Mouse (Mus musculus) liver, embryonic 14.5 days (tissue): Measurements from ENCODE around the gene Fmnl2. TPM values are rescaled to one million over a fixed set of nuclear protein-coding genes. Genes with fewer than 3 reads are reported as not detected.

Experiments
- ATAC-seq: fragments of 200-750 bp; cut with Nextera tagmentation; 2 replicates; pipeline ENCODE4 v1.8.0; 2017; ENCODE audit warnings: moderate number of reproducible peaks, mild to moderate bottlenecking, moderate library complexity; ENCODE audit not compliant: insufficient read depth
- DNase-seq, 3 experiments: peaks; one replicate each; pipeline ENCODE4 v3.0.0-alpha.2; 2012 to 2013; ENCODE audit warnings: low read depth in 3 of 3, low spot score in 3 of 3
- H3K27ac ChIP-seq: fragments of 300-500 bp; sonication (generic); 2 replicates; pipeline ENCODE4 v1.5.1; 2014; ENCODE audit warnings: moderate library complexity, mild to moderate bottlenecking, control low read depth, inconsistent platforms
- H3K27me3 ChIP-seq: fragments of 300-500 bp; sonication (generic); 2 replicates; pipeline ENCODE4 v1.6.1; 2014; ENCODE audit warnings: mild to moderate bottlenecking, low read length, moderate library complexity; ENCODE audit not compliant: control insufficient read depth, insufficient read depth
- H3K36me3 ChIP-seq: fragments of 300-500 bp; sonication (generic); replicated peaks from 2 replicates; pipeline ENCODE4 v1.6.1; 2014; ENCODE audit warnings: low read depth; ENCODE audit not compliant: control insufficient read depth, insufficient read depth
- H3K4me1 ChIP-seq, 2 experiments: fragments of 200-500 bp in 1 of 2; fragments of 300-500 bp in 1 of 2; sonication (generic) in 1 of 2; replicated peaks; 2 replicates each; pipeline ENCODE4 v1.6.1; 2012 to 2014; ENCODE audit warnings: antibody characterized with exemption in 1 of 2, inconsistent platforms in 1 of 2, low read length in 1 of 2; ENCODE audit not compliant: control insufficient read depth in 2 of 2, insufficient read depth in 2 of 2
- H3K4me2 ChIP-seq: fragments of 300-500 bp; sonication (generic); 2 replicates; pipeline ENCODE4 v1.6.1; 2014; ENCODE audit warnings: low read depth, mild to moderate bottlenecking, control low read depth, moderate library complexity
- H3K4me3 ChIP-seq, 2 experiments: fragments of 200-500 bp in 1 of 2; fragments of 300-500 bp in 1 of 2; sonication (generic) in 1 of 2; 2 replicates each; pipeline ENCODE4 v1.5.1; 2012 to 2014; ENCODE audit warnings: low read depth in 2 of 2, low read length in 2 of 2, mild to moderate bottlenecking in 2 of 2, control low read depth in 1 of 2, inconsistent platforms in 1 of 2, moderate library complexity in 1 of 2; ENCODE audit not compliant: insufficient read depth in 1 of 2
- H3K9ac ChIP-seq: fragments of 300-500 bp; sonication (generic); replicated peaks from 2 replicates; pipeline ENCODE4 v1.6.1; 2014; ENCODE audit warnings: mild to moderate bottlenecking, control low read depth, moderate library complexity
- H3K9me3 ChIP-seq: fragments of 300-500 bp; sonication (generic); 2 replicates; pipeline ENCODE4 v1.6.1; 2016; ENCODE audit warnings: low read length, mixed read lengths; ENCODE audit not compliant: control insufficient read depth
- CTCF ChIP-seq: IDR thresholded peaks from 2 replicates; pipeline ENCODE4 v1.5.1; 2016; ENCODE audit warnings: antibody characterized with exemption, low read depth, control low read depth
- EP300 ChIP-seq: IDR thresholded peaks from 2 replicates; pipeline ENCODE4 v1.6.1; 2016; ENCODE audit warnings: antibody characterized with exemption, low read depth
- WGBS: fragments of 180-500 bp; shearing (Covaris S2); extraction: QIAGEN DNeasy Blood & Tissue Kit; methylation state at CpG from one replicate; pipeline ENCODE4 v1.1.7; 2014; ENCODE audit not compliant: insufficient replicate concordance; 5-methylcytosine and 5-hydroxymethylcytosine counted together
- polyA plus RNA-seq, 2 experiments: library from polyadenylated mRNA; depleted of rRNA in 1 of 2; stranded (reverse) in 1 of 2; unstranded in 1 of 2; fragments of >200 nt; fragmentation: Nextera tagmentation in 1 of 2; extraction: Ambion mirVana in 1 of 2; gene quantifications; 2 replicates each; pipeline versions ENCODE4 v1.2.1 to v1.2.3; 2012 to 2014

Gene Fmnl2
- polyA plus RNA-seq, 2 experiments = 0.39 to 0.79 TPM

DNA sequence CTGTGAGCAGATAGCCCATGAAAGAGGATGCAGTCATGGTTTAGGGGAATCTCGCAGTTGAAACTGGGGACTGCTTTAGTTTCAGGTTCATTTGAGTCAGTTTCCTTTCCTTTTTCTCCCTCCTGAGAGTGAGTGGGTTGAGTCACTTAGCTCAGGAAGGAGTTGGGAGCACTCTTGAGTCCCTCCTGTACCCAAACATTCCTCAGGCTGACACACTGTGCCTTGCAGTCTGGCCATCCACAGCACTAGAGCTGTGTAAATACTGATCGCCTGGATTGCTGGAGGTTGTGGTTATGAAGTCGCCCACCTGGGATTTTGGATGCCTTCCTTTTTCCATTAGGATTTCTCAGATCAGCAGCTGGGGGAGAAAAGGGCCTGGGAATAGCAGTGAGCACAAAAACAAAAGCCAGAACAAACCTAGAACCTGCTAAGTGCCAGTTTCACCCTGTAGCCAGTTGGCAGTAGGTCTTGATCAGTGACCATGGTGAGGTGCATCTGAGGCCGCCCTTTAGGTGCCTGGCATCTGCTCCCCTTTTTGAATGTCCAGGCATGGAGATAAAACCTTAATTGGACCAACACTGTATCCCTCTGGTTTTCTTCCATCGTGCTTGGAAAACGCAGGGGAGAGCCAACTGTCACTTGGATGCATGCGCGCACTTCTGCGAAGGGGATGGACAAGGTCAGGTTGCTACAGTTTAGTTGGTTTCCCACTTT, 4.5 kb downstream of the Fmnl2 start:
- H3K4me1 ChIP-seq = peaks cover 0 to 6% of the 10 kb centered on the region in 2 experiments; a peak in 1 of 4 replicates
- H3K9me3 ChIP-seq = no peaks in the 10 kb centered on the region
- TF ChIP-seq EP300 = no peak
- no peak for TF ChIP-seq CTCF
- H3K27ac ChIP-seq = no peak overlapping the region
- H3K4me3 ChIP-seq = no peak overlapping the region
- H3K36me3 ChIP-seq = no peaks in the 10 kb centered on the region
- 68% methylated on average over 9 of the region's 9 CpGs for WGBS
- peaks cover 24% of the 10 kb centered on the region for H3K27me3 ChIP-seq
- no peak overlapping the region for H3K9ac ChIP-seq
- no peak overlapping the region for H3K4me2 ChIP-seq
- no peak for ATAC-seq
- no peak for DNase-seq

DNA sequence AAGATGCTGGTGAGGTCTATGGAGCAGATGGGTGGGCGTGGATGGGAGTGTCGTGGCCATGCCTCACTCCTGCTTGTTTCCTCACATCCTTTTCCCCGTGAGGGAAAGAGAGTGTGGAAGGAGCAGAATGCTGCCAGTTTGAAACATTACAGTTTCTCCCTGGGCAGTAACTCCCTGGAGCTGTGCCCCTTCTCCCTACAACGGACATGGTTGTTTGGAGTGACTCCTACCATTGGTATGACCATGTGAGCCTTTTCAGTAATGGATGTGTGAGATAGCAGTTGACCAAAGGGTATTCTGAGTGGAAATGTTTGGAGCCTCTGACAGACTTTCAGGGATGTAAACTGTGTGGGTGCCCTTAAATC, 5.1 kb downstream of the Fmnl2 start:
- Histone ChIP-seq H3K4me1 (peaks cover 0 to 5% of the 10 kb centered on the region in 2 experiments; a peak in 1 of 4 replicates), H3K36me3 (no peaks in the 10 kb centered on the region), H3K9ac (no peak overlapping the region), H3K9me3 (no peaks in the 10 kb centered on the region), H3K27ac (no peak overlapping the region), H3K4me3 (no peak overlapping the region), H3K4me2 (no peak overlapping the region), H3K27me3 (peaks cover 19% of the 10 kb centered on the region)
- WGBS = 35% methylated on average over 4 of the region's 4 CpGs
- no peak for ATAC-seq
- TF ChIP-seq EP300 (no peak), CTCF (no peak)
- DNase-seq = no peak

DNA sequence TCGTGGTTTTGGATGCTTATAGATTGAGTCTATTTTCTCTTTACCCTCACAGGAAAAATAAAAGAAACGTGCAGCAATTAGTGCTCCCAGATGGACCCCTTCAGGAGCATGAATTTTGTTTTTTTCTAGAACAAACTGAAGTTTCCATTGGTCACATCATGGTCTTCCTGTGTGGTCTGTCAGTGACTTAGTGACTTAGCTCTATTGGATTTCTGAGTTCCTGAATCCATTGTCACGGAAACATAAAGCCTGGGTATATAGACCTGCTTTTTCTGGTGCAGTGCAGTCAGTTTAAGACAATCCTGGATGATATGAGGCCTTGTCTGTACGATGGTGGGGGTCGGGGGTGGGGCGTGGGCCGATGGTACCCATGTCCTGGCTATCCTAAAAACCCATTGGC, 7.0 kb downstream of the Fmnl2 start:
- no peak overlapping the region for H3K4me2 ChIP-seq
- no peak overlapping the region for H3K4me3 ChIP-seq
- WGBS = 71% methylated on average over 7 of the region's 7 CpGs
- ATAC-seq (no peak), DNase-seq (no peak)
- no peak overlapping the region for H3K9ac ChIP-seq
- no peaks in the 10 kb centered on the region for H3K36me3 ChIP-seq
- no peaks in the 10 kb centered on the region for H3K27me3 ChIP-seq
- no peaks in the 10 kb centered on the region for H3K9me3 ChIP-seq
- H3K4me1 ChIP-seq = no peaks in the 10 kb centered on the region
- TF ChIP-seq EP300 = no peak
- no peak for TF ChIP-seq CTCF
- H3K27ac ChIP-seq = no peak overlapping the region

DNA sequence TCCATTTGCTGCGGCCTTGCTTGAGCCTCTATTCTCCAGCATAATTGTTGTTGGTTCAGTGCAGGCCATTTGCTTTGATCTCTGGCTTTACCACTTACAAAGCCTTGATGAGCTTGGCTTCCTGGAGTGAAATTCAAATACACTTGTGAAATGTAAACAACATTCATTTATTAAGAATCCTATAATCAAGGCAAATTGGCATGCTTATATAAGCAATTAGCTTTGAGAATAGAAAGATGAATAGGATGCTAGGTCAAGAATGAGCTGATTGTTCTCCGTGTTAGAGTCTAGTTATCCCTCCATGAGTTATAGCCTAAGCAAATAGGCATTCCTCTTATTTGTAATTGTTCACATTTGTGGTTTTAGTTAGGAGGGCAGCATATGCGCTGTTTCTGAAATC, 8.5 kb downstream of the Fmnl2 start:
- 67% methylated on average over 3 of the region's 3 CpGs for WGBS
- DNase-seq = no peak
- H3K27me3 ChIP-seq = no peaks in the 10 kb centered on the region
- H3K9ac ChIP-seq = no peak overlapping the region
- no peaks in the 10 kb centered on the region for H3K4me1 ChIP-seq
- H3K4me3 ChIP-seq = no peak overlapping the region
- no peak overlapping the region for H3K4me2 ChIP-seq
- ATAC-seq = no peak
- H3K9me3 ChIP-seq = no peaks in the 10 kb centered on the region
- H3K36me3 ChIP-seq = no peaks in the 10 kb centered on the region
- H3K27ac ChIP-seq = no peak overlapping the region
- TF ChIP-seq EP300 (no peak), CTCF (no peak)

- Histone ChIP-seq H3K4me2 (no peak overlapping the region), H3K4me3 (no peak overlapping the region), H3K9ac (no peak overlapping the region), H3K27ac (no peak overlapping the region), H3K36me3 (no peaks in the 10 kb centered on the region), H3K27me3 (no peaks in the 10 kb centered on the region), H3K9me3 (no peaks in the 10 kb centered on the region), H3K4me1 (no peaks in the 10 kb centered on the region; a peak in 1 of 4 replicates)
- no peak for DNase-seq
- 66% methylated on average over 9 of the region's 9 CpGs for WGBS
- no peak for ATAC-seq
- TF ChIP-seq EP300 (no peak), CTCF (no peak)
Measured at GRCm38 (mm10) chr2:52867781-52868180, 10.1 kb downstream of the Fmnl2 start.
